Mouse (Mus musculus): ENCODE results near the gene Rora. TPM values are rescaled to one million over a fixed set of nuclear protein-coding genes. Genes with fewer than 3 reads are reported as not detected.

Rora gene
- polyA plus RNA-seq, 1 experiment, result 0.06 TPM

- no peaks in the 10 kb centered on the region for H3K36me3 ChIP-seq (ENCODE audit: control insufficient read depth, insufficient read depth)
- no peaks in the 10 kb centered on the region for H3K79me3 ChIP-seq (ENCODE audit: low read depth)
- H3K27me3 ChIP-seq (ENCODE audit: control insufficient read depth, insufficient read depth, insufficient read length), result no peaks in the 10 kb centered on the region
- no peak overlapping the region for H3ac ChIP-seq (ENCODE audit: control insufficient read depth, insufficient read length, low read depth)
- no peak overlapping the region for H3K4me3 ChIP-seq (ENCODE audit: insufficient read depth, poor library complexity, severe bottlenecking)
- no peaks in the 10 kb centered on the region for H3K79me2 ChIP-seq (ENCODE audit: control insufficient read depth, insufficient read depth)
- TF ChIP-seq MYOD1 (IDR thresholded peaks at IDR 0.05; ENCODE audit: control insufficient read depth, insufficient read length, low read depth), result no peak
- no peak for TF ChIP-seq CTCF (IDR thresholded peaks at IDR 0.05; ENCODE audit: control insufficient read depth, insufficient read depth, insufficient read length)
- no peak for TF ChIP-seq USF1 (IDR thresholded peaks at IDR 0.05; ENCODE audit: low read depth)
- TF ChIP-seq MYOG (IDR thresholded peaks at IDR 0.05; ENCODE audit: control insufficient read depth, extremely low read depth, insufficient read length), result no peak
Measured at GRCm38 (mm10) chr9:69126595-69126994, 473.0 kb downstream of the Rora start.

GRCm38 (mm10) chr9:69128335-69128734 is 474.7 kb downstream of the Rora start:
- Histone ChIP-seq H3K79me2 (ENCODE audit: control insufficient read depth, insufficient read depth) (no peaks in the 10 kb centered on the region), H3ac (ENCODE audit: control insufficient read depth, insufficient read length, low read depth) (no peak overlapping the region), H3K27me3 (ENCODE audit: control insufficient read depth, insufficient read depth, insufficient read length) (no peaks in the 10 kb centered on the region), H3K36me3 (ENCODE audit: control insufficient read depth, insufficient read depth) (no peaks in the 10 kb centered on the region), H3K79me3 (ENCODE audit: low read depth) (no peaks in the 10 kb centered on the region), H3K4me3 (ENCODE audit: insufficient read depth, poor library complexity, severe bottlenecking) (no peak overlapping the region)
- TF ChIP-seq MYOD1 (IDR thresholded peaks at IDR 0.05; ENCODE audit: control insufficient read depth, insufficient read length, low read depth), result no peak
- TF ChIP-seq FOSL1 (IDR thresholded peaks at IDR 0.05; ENCODE audit: insufficient read depth, low read length, poor library complexity, severe bottlenecking), result no peak
- TF ChIP-seq CTCF (IDR thresholded peaks at IDR 0.05; ENCODE audit: control insufficient read depth, insufficient read depth, insufficient read length), result no peak
- no peak for TF ChIP-seq MYOG (IDR thresholded peaks at IDR 0.05; ENCODE audit: control insufficient read depth, extremely low read depth, insufficient read length)
- no peak for TF ChIP-seq USF1 (IDR thresholded peaks at IDR 0.05; ENCODE audit: low read depth)

- no peak overlapping the region for H3K4me3 ChIP-seq (ENCODE audit: insufficient read depth, poor library complexity, severe bottlenecking)
Measured at GRCm38 (mm10) chr9:69132995-69133394, 479.4 kb downstream of the Rora start.

GRCm38 (mm10) chr9:69133696-69134095 is 480.1 kb downstream of the Rora start:
- Histone ChIP-seq H3ac (ENCODE audit: control insufficient read depth, insufficient read length, low read depth) (no peak overlapping the region), H3K27me3 (ENCODE audit: control insufficient read depth, insufficient read depth, insufficient read length) (no peaks in the 10 kb centered on the region), H3K36me3 (ENCODE audit: control insufficient read depth, insufficient read depth) (no peaks in the 10 kb centered on the region), H3K4me3 (ENCODE audit: insufficient read depth, poor library complexity, severe bottlenecking) (no peak overlapping the region), H3K79me3 (ENCODE audit: low read depth) (no peaks in the 10 kb centered on the region), H3K79me2 (ENCODE audit: control insufficient read depth, insufficient read depth) (no peaks in the 10 kb centered on the region)
- TF ChIP-seq CTCF (IDR thresholded peaks at IDR 0.05; ENCODE audit: control insufficient read depth, insufficient read depth, insufficient read length) (no peak), FOSL1 (IDR thresholded peaks at IDR 0.05; ENCODE audit: insufficient read depth, low read length, poor library complexity, severe bottlenecking) (no peak), MYOD1 (IDR thresholded peaks at IDR 0.05; ENCODE audit: control insufficient read depth, insufficient read length, low read depth) (no peak), MYOG (IDR thresholded peaks at IDR 0.05; ENCODE audit: control insufficient read depth, extremely low read depth, insufficient read length) (no peak), MAX (IDR thresholded peaks at IDR 0.05) (no peak), CEBPB (IDR thresholded peaks at IDR 0.05; ENCODE audit: low read depth) (no peak), USF1 (IDR thresholded peaks at IDR 0.05; ENCODE audit: low read depth) (no peak)

More at GRCm38 (mm10) chr9:69132995-69133394, 479.4 kb downstream of the Rora start:
- no peaks in the 10 kb centered on the region for H3K36me3 ChIP-seq (ENCODE audit: control insufficient read depth, insufficient read depth)
- no peak for TF ChIP-seq CEBPB (IDR thresholded peaks at IDR 0.05; ENCODE audit: low read depth)
- no peak for TF ChIP-seq MYOG (IDR thresholded peaks at IDR 0.05; ENCODE audit: control insufficient read depth, extremely low read depth, insufficient read length)
- no peak for TF ChIP-seq MAX (IDR thresholded peaks at IDR 0.05)
- TF ChIP-seq FOSL1 (IDR thresholded peaks at IDR 0.05; ENCODE audit: insufficient read depth, low read length, poor library complexity, severe bottlenecking), result no peak
- TF ChIP-seq USF1 (IDR thresholded peaks at IDR 0.05; ENCODE audit: low read depth), result no peak
- no peak for TF ChIP-seq CTCF (IDR thresholded peaks at IDR 0.05; ENCODE audit: control insufficient read depth, insufficient read depth, insufficient read length)
- TF ChIP-seq MYOD1 (IDR thresholded peaks at IDR 0.05; ENCODE audit: control insufficient read depth, insufficient read length, low read depth), result no peak
- H3ac ChIP-seq (ENCODE audit: control insufficient read depth, insufficient read length, low read depth), result no peak overlapping the region
- no peaks in the 10 kb centered on the region for H3K79me3 ChIP-seq (ENCODE audit: low read depth)
- no peaks in the 10 kb centered on the region for H3K27me3 ChIP-seq (ENCODE audit: control insufficient read depth, insufficient read depth, insufficient read length)
- H3K79me2 ChIP-seq (ENCODE audit: control insufficient read depth, insufficient read depth), result no peaks in the 10 kb centered on the region

- no peaks in the 10 kb centered on the region for H3K36me3 ChIP-seq (ENCODE audit: control insufficient read depth, insufficient read depth)
- H3ac ChIP-seq (ENCODE audit: control insufficient read depth, insufficient read length, low read depth), result no peak overlapping the region
- H3K4me3 ChIP-seq (ENCODE audit: insufficient read depth, poor library complexity, severe bottlenecking), result no peak overlapping the region
- TF ChIP-seq CTCF (IDR thresholded peaks at IDR 0.05; ENCODE audit: control insufficient read depth, insufficient read depth, insufficient read length), result no peak
- no peak for TF ChIP-seq USF1 (IDR thresholded peaks at IDR 0.05; ENCODE audit: low read depth)
- TF ChIP-seq FOSL1 (IDR thresholded peaks at IDR 0.05; ENCODE audit: insufficient read depth, low read length, poor library complexity, severe bottlenecking), result no peak
- no peak for TF ChIP-seq MYOD1 (IDR thresholded peaks at IDR 0.05; ENCODE audit: control insufficient read depth, insufficient read length, low read depth)
- no peak for TF ChIP-seq MAX (IDR thresholded peaks at IDR 0.05)
- no peak for TF ChIP-seq CEBPB (IDR thresholded peaks at IDR 0.05; ENCODE audit: low read depth)
- TF ChIP-seq MYOG (IDR thresholded peaks at IDR 0.05; ENCODE audit: control insufficient read depth, extremely low read depth, insufficient read length), result no peak
- no peaks in the 10 kb centered on the region for H3K27me3 ChIP-seq (ENCODE audit: control insufficient read depth, insufficient read depth, insufficient read length)
- H3K79me2 ChIP-seq (ENCODE audit: control insufficient read depth, insufficient read depth), result no peaks in the 10 kb centered on the region
- no peaks in the 10 kb centered on the region for H3K79me3 ChIP-seq (ENCODE audit: low read depth)
Measured at GRCm38 (mm10) chr9:69134604-69135003, 481.0 kb downstream of the Rora start.

GRCm38 (mm10) chr9:69136821-69137220 is 483.2 kb downstream of the Rora start:
- H3K27me3 ChIP-seq (ENCODE audit: control insufficient read depth, insufficient read depth, insufficient read length), result no peaks in the 10 kb centered on the region
- TF ChIP-seq MYOD1 (IDR thresholded peaks at IDR 0.05; ENCODE audit: control insufficient read depth, insufficient read length, low read depth) (no peak), CTCF (IDR thresholded peaks at IDR 0.05; ENCODE audit: control insufficient read depth, insufficient read depth, insufficient read length) (no peak), FOSL1 (IDR thresholded peaks at IDR 0.05; ENCODE audit: insufficient read depth, low read length, poor library complexity, severe bottlenecking) (no peak), CEBPB (IDR thresholded peaks at IDR 0.05; ENCODE audit: low read depth) (no peak), USF1 (IDR thresholded peaks at IDR 0.05; ENCODE audit: low read depth) (no peak), MYOG (IDR thresholded peaks at IDR 0.05; ENCODE audit: control insufficient read depth, extremely low read depth, insufficient read length) (no peak), MAX (IDR thresholded peaks at IDR 0.05) (no peak)

More at GRCm38 (mm10) chr9:69136821-69137220, 483.2 kb downstream of the Rora start:
- H3K79me2 ChIP-seq (ENCODE audit: control insufficient read depth, insufficient read depth), result no peaks in the 10 kb centered on the region
- no peaks in the 10 kb centered on the region for H3K79me3 ChIP-seq (ENCODE audit: low read depth)
- H3K4me3 ChIP-seq (ENCODE audit: insufficient read depth, poor library complexity, severe bottlenecking), result no peak overlapping the region
- no peaks in the 10 kb centered on the region for H3K36me3 ChIP-seq (ENCODE audit: control insufficient read depth, insufficient read depth)
- H3ac ChIP-seq (ENCODE audit: control insufficient read depth, insufficient read length, low read depth), result no peak overlapping the region
